Mouse (Mus musculus): ENCODE measurements at regions not wholly inside any gene's neighbourhood (a gene's known extent, or its start where the extent isn't known, plus 50 kb on each side); places are given as distances from the start of the nearest gene placed in this dataset.

- TF ChIP-seq EP300 (optimal IDR thresholded peaks at IDR 0.05) (no peak), CTCF (IDR thresholded peaks at IDR 0.05; ENCODE audit: low read depth) (no peak)
Observed at GRCm38 (mm10) chr11:24362688-24363035, 284.8 kb downstream of the Bcl11a start.

All from stomach, postnatal 0 days (tissue).